Mouse (Mus musculus) right cerebral cortex, postnatal 36 days (tissue): ENCODE measurements around the gene S100a11.
"Not testable (repeated sequence)": the region's sequence is repeated elsewhere in the genome, so short reads cannot be mapped to it uniquely, and the experiment has no call there.

Experiments
- DNase-seq, 2 experiments: peaks; one replicate each; pipeline ENCODE4 v3.0.0; 2022; ENCODE audit warnings: low spot score in 2 of 2, mixed read lengths in 1 of 2

S100a11 gene

DNA sequence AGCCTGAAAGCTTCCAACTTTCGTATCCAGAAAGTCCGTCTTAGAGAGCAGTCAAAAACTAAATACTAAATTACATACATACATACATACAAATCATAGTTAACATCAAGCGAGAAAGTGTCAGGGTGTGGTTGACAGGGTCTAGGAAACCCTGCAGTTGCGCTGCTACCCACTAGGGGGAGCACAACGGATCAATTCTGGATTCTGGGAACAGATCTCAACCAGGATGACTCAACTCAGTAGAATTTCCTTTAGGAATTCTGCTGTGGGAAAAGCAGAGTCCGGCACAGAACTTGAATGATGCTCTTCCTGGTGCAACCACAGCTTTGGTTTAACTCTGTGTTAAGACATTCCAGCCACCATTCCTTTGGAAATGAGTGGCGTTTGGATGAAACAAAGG lies 2.3 kb downstream of the S100a11 start:
- peak; percentile 22 to 27 for DNase-seq

DNA sequence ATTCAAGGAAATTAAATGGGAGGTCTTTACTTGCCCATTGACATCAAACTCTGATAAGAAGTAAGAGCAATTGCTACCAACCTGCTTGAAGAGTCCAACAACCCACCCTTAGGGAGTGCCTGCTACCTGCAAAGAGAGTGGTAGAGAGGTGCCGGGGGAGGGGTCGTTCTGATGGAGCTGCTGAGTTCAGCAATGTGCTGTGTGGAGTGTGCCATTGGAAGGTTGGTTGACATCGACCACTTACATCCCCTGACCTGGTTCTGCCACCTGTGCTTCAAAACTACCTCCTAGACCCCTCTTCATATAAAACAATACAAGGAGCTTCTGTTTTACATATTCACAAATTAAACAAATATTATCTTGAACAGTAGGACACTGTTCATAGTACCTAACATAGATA lies 7.0 kb downstream of the S100a11 start:
- no peak for DNase-seq

DNA sequence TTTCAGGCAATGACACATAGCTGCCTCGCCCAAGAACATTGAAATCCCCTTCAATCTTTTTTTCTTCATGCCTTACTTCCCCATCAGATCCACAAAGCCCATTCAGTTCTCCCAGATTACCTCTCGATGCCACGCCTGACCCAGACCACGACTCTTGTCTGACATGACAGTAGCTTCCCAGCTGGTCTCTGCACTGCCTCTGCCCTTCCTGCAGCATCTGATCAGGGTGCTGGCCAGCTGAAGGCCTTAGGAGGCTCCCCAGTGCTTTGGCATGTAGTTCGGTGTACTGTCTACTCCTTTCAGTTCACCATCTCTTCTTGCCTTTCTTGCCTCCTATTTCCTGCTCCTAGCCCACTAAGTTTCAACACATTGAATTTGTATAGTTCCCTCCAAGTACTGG lies 8.5 kb downstream of the S100a11 start:
- DNase-seq = no peak

DNA sequence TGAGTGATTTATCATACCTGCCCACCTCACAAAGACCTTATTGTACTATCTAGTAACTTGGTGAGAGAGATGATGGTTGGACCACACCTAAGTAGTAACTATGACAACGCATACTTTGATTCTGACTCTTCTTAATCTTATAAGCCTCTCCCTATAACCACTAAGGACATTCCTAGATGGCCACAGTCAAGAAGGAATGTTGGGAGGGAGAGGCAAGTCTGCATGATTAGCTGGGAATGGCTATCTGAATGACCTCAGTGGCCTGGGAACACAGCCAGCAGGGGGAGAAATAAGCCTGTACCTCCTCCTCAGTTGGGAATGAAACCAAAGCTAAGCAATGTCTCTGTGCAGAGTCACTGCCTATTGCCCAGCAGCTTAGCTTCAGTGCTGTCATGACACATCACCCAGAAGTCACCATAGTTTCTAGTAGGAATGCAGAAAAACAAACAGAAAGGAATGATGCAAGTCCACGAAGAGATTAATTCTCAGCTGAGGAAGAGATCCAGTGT lies 16.8 kb downstream of the S100a11 start:
- DNase-seq = no peak

DNA sequence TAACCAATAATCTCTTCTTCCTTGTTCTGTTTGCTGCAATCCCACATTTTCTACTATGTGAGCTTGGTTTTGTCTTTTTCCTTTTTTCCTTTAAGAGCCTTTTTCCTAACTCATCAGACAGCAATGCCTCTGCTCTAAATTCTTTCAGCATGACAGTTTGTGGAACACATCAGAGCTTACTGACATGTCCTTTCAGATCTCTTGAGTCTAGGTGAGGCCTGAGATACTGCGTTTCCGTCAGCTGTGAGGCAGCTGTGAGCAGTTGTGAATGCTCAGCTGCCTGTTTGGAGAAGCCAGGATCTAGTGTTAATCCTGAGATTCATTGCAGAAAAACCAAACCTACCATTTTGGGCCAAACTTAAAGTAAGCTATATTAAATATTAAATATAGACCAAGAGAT lies 18.2 kb downstream of the S100a11 start:
- no peak for DNase-seq

DNA sequence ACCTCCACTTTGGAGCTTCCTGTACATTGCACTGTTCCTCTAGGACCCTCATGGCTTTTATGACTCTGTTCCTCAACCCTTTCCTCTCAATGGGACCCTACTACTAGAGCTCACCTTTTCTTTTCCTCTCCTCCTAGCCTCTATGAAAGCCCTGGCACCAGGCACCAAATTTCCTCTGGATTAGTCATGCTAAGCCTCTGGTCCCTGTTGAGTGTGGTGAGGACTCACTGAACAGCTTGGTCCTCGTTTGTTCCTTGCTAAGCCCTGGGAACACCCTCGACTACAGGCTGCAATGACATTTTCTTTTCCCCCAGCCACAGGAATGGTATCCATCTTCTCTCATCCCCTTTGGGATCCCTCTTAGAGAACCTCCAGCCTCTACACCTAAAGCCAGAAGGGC lies 21.2 kb downstream of the S100a11 start:
- DNase-seq = no peak

DNA sequence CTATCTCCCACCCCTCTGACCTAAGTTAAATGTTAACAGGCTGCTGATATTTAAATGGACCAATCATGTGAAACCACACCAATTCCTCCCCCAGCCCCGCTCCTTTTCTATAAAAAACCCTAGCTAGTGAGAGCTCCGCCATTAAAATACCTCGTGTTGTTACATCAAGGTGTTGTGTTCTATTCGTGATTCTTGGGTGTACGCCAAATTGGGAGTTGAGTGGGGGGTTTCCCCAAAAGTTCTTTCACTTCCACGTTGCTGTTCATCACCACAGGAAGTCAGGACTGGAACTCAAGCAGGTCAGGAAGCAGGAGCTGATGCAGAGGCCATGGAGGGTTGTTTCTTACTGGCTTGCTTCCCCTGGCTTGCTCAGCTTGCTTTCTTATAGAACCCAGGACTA lies 23.9 kb downstream of the S100a11 start:
- DNase-seq = not testable (repeated sequence)

DNA sequence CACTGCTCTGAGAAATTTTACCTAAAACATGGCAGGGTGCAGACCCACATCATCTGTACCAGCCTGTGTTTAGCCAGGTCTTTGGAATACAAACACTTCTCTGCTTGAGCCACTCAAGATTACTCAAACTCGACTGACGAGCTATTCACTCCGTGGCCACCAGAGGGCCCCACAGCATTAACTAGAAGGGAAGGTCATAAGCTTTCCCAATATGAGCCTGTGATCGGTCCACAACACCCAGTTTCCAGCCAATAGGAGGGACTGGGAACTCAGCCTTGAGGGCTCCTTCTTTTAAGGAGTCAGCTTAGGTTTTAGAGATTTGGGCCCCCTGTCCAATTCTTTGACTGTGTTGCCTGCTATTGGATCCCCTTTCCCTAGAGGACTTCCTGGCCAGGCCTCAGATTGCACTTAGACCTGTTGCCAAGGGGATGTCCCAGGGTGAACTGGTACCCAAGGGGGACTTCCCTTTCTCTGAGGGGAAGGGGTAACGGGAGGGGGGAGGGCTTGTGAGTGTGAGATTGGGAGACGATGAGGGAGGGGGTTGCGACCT lies 26.9 kb downstream of the S100a11 start:
- DNase-seq = peak; percentile 55 to 70

DNA sequence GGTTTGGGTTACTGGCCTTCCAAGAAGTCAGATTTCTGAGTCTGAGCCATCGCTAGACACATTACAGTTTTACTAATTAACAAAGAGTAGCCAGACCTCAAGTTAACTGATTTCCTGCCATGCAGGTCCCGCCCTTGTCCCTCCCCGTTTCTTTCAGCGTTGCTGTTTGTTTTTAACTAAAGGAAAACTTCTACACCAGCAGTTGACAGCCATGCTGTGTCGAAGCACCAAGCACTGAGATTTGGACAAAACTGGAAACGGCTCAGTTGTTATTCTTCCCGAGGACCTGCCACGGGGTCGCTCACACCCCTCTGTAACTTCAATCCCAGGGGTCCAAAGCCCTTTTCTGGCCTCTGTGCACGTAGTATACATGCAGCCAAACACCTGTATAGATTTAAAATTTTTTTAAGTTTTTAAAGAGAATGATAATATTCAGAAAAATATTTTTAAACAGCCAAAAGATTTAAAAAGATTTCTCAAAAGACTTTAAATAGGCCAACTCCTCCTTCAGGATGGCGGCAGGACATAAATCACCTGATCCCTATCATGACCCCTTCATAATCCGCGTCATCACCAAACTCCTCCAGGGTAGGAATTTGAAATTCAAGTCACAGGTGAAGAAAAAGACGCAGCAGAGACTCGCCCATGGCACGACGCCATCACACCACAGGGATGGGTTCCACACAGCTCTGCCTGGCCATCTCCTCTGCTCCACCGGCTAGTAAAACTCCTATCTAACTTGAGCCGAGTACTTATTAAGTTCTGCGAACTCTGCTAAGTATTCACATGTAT lies 27.7 kb downstream of the S100a11 start:
- DNase-seq = no peak

DNA sequence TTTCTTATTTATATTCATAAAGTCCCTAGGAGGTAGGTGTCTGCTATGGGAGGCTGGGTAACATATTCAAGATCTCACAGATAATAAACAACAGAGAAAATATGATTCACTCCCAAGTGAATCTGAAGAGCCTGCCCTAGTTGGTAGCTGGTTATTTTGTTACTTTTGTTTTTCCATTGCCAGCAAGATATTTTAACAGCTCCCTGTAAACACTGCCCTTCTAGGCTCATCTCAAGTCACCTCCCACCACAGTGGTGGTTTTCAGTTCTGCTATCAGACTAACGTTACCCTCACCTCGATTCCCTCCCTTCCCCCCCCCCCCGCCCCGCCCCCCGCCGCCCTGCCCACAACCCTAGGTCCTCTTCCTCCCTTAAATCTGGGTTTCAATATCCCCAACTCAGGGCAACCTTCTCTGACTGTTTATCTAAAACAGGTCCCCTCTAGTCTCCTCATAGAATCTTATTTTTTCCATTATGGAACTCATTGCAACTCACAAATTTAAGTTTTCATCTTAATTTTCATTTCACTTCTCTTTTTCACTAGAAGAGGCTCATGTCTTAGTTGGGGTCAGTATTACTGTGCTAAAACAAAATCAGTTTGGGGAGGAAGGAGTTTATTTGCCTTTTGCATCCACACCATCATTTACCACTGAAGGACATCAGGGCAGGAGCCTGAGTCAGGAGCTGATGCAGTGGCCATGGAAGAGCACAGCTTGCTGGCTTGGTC lies 28.4 kb downstream of the S100a11 start:
- no peak for DNase-seq

DNA sequence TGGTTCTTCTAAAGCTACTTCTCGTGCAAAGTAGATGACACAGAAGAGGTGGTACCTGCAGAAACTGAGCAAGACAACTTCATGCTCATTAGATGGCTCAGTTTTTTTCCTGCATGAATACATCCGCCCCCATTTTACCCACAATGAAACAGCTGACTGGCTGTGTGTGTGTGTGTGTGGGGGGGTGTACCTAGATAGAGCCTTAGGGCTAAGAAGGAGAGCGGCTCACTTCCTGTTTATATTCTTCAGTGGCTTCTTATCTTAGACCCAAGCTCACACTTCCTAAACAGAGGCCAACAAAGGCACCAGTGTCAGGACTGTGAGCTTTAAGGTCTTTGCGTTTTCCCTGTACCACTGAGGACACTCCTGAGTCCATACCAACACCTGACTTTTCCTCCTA lies 29.7 kb downstream of the S100a11 start:
- no peak for DNase-seq

DNA sequence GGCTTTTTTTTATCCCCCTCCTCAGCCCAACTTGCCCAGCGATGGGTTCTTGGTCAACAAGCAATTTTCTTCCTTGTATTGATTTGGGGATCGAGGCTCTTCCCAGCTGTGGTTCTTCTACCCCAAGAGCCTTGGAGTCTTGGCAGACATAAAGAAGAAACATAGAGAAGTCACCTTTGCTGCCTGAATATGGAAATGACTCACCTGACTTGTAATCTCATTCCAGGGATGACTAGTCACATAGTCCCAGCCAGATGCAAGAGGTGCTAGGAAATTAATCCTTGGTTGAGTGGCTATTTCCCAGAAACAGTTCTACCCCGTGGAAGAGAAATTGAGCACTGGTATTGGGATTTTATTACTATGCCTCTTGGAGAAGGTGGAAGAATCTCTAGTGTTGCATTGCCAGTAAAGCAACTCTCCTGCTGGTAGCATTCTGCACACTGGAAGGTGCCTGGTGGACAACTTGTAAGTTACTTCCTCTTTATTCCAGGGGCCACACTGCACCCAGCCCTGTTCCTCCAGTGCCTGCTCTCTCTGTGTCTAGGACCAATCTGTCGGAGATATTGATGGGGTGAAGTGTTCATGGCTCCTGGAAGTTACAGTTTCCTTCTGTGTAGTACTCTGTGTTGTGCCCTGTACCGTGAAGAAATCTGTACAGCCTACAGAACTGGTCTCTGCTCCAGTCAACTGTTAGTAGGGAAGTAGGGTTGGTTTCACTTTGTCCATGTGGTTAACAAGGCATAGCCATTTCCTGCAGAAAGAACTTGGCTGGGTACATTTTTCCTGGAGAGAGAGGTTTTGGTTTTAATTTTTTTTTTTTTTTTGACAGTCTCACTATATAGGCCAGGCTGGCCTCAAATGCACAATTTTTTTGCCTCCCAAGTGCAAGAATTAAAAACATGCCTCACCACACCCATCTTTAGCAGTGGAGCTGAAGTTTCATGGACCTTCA lies 31.9 kb downstream of the S100a11 start:
- no peak for DNase-seq

DNA sequence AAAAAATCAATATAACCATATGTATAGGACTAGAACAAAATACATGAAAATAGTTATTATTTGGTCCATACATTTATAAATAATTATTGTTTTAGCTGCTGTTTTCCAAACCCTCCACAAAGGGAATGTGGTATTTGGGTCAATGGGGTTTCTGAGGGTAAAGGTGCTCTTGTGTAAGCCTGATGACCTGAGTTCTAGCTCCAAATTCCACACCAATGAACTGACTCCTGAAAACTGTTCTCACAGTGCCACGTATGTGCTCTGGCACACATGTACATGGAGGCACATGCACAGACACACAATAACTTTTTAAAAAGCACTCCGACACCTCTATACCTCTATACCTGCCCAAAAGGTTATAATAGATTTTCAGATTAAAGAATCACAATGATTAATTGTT lies 33.0 kb downstream of the S100a11 start:
- no peak for DNase-seq

DNA sequence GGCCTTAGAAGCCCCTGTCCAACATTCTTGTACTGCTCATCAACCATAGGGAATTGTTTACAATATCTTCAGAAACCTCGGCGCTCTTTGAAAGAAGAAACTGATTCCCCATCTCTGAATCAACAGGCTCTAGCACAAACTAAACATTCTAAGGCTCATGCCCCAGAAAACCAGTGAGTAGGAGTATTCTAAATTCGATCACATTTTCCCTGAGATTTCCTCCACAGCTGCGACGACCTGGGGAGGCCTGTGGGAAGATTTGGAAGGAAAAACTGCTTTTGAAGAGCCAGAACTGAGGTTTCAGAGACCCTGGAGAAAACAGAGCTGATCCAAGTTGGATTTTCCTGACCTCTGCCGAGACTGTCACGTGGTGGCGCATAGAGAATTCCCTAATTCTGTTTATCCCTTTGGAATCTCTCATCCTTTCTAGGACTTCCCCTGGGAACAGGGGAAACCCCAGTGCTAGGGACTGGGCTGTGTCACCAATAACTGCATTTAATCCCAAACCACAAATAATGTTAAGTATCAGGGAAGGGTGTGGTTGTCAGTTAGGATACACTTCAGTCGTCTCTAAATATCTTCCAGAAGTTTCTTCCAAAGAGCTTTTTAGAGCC lies 33.6 kb downstream of the S100a11 start:
- DNase-seq = no peak

DNA sequence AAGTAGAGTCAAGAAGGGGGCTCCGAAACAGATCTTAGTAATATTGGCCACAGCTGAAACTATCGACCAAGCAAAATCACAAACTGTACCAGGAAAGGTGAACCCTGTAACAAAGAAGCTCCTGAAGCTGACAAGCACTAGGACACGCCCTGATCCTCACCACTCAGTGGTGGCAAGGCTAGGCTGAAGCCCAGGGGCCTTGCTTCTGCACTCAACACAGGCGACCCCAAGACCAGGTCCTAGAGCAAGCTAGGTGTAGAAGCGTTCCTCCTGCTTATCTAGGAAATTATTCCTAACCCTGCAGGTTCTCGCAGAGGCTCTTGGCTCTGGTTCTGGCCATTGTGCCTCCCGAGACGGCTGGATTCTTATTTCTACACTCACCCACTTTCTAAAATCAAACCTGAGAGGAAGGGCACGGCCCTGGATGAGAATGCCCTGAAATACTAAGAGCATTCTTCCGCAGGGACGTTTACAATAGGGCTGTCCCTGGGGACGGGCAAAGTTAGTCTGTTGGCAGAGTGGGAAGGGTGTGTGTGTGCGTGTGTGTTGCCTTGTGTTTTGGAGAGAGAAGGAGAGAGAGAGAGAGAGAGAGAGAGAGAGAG lies 34.2 kb downstream of the S100a11 start:
- no peak for DNase-seq

DNA sequence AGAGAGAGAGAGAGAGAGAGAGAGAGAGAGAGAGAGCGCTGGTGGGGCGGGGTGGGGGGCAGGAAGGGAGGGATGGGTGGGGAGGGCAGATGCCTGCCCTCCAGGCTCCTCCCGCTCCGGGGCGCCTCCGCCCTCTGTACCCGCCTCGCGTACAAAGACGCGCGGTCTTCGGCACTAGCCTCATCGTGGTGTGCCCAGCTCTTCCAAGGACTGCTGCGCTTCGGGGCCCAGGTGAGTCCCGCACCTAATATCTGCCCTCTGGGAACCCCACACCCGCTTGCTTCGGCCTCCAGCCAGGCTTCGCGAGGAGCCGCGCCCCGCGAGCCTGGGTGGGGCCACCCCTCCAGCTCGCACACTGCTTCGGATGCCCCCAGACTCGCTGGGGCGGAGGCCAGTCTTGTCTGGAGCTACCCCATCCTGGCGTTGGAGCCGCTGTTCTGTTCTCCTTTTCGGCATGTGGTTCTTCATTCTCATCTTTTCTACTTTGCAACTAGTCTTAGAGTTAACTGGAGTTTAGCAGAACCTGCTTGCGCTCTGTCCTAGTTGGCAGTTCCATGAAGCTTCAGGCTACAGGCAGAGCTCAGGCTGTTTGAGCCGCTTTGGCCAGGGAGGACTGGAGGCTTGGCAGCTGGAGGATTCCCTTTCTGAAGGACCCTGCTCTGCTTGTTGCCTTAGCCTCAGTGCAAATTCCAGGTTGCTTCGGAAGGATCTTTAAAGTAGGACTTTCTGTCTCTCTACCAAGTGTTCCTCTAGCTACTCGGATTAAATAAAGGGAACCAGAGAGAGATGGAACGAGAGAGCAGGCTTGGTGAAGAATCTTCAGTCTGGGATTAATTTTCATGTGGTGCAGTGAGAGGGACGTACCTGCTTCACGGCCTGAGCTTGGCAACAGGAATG lies 34.9 kb downstream of the S100a11 start, which contains the start of gene S100a10:
Gene S100a10, plus strand, starts transcription at position 100 of the 897 bp plus-strand sequence.
- no peak for DNase-seq

DNA sequence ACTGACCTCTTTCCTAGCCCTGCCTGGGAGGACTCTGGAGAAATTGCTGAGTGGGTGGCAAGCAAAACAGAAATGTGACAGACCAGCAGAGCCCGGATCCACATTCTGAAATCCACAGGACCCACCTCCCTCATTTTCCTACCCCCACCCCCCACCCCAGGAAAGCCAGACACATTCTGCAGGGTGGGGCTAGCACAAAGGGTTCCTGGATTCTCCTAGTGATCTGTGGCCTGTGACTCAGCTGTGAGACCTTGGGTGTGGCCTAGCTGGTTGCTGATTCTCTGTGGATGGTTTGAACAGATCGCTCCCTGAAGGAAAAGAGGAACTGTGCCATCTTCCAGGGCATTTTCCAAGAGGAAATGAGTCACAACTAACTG lies 35.6 kb downstream of the S100a11 start:
- no peak for DNase-seq

DNA sequence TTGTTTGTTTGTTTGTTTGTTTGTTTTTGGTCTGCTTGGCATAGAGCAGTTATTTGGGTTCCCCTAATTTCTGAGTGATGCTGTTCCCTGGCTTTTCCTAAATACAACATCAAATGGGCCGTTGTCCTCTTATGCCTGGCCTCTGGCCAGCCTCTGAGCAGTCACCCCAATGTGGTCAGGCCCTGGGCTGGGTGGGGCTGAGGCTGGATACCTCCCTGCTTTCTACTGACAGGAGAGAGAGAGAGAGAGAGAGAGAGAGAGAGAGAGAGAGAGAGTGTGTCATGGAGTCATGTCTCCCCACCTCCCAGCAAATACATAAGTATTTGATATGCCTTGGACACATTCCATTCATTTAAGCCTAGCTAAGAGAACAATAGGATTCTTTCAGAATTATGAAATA lies 36.3 kb downstream of the S100a11 start:
- DNase-seq = no peak

DNA sequence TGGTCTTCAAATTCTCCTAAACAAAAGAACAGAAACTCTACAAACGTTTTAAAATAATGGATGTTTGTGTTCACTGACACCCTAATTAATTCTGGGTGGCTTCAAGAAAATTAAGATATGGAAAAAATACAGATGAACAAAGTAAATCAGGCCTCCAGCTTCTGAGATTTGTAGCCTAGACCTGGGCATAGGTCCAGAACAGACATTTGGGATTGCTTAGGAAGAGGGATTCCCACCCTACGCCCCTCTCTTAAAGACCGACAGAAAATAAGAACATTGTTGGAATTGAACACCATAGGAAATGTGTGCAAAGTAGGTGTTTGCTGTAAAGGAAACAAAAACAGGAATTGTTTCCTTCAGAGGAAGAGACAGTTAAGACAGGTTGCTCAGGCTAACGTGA lies 37.2 kb downstream of the S100a11 start:
- no peak for DNase-seq

DNA sequence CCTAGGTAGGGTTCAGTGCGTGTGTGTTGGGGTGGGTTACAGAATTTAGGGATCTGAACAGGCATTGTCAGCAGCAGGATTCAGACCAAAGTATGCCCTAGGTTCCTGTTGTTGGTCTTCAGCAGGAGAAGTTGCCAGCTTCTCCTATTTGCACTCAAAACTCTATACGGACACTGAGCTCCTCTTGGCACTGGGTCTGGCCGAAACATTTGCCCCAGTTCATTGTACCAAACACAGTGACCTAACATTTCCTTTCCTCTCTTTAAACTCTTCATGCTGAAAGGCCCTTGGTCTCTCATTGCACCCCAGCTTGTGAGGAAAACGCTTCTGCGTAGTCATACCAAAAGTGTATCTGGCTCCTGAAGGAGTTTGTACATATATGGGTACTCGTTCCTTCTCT lies 39.7 kb downstream of the S100a11 start:
- no peak for DNase-seq
